Mouse (Mus musculus) activated CD4-positive, CD25-positive, alpha-beta regulatory T cell, adult 4 months (primary cell): ENCODE data around the gene Herc6. TPM values are rescaled to one million over a fixed set of nuclear protein-coding genes. Genes with fewer than 3 reads are reported as not detected.

Source experiments
- ATAC-seq: one replicate; pipeline ENCODE4 v1.8.0; 2017
- polyA plus RNA-seq, 2 experiments: library from polyadenylated mRNA; unstranded; fragments of 100-300 nt; shearing (Covaris generic); gene quantifications; one replicate each; pipeline ENCODE4 v1.2.1; 2017

Herc6 gene
- polyA plus RNA-seq, 2 experiments from 2014 or later, result 23.2 to 26.4 TPM

GRCm38 (mm10) chr6:57581595-57581994 is 795 bp downstream of the Herc6 start:
- ATAC-seq, result peak; percentile 25

- peak; percentile 62 for ATAC-seq
Measured at GRCm38 (mm10) chr6:57582356-57582755, 1.6 kb downstream of the Herc6 start.

- ATAC-seq, result no peak
Measured at GRCm38 (mm10) chr6:57605546-57606307, 24.9 kb downstream of the Herc6 start.

- ATAC-seq, result no peak
Measured at GRCm38 (mm10) chr6:57607999-57608398, 27.2 kb downstream of the Herc6 start.

GRCm38 (mm10) chr6:57609631-57610030 is 28.8 kb downstream of the Herc6 start:
- ATAC-seq, result no peak

- no peak for ATAC-seq
Measured at GRCm38 (mm10) chr6:57615788-57616187, 35.0 kb downstream of the Herc6 start.

GRCm38 (mm10) chr6:57639531-57639930 is 58.7 kb downstream of the Herc6 start:
- no peak for ATAC-seq

GRCm38 (mm10) chr6:57641789-57642188 is 61.0 kb downstream of the Herc6 start:
- ATAC-seq, result no peak

GRCm38 (mm10) chr6:57647256-57647655 is 66.5 kb downstream of the Herc6 start:
- no peak for ATAC-seq

GRCm38 (mm10) chr6:57661295-57661694 is 80.5 kb downstream of the Herc6 start:
- ATAC-seq, result no peak

GRCm38 (mm10) chr6:57684156-57684555 is 103.4 kb downstream of the Herc6 start:
- ATAC-seq, result no peak

GRCm38 (mm10) chr6:57691467-57692261 is 110.9 kb downstream of the Herc6 start, which contains the start of gene Pyurf:
Gene Pyurf (minus strand): TSS chr6:57692078.
- peak; percentile 96 for ATAC-seq

GRCm38 (mm10) chr6:57693116-57693515 is 112.3 kb downstream of the Herc6 start:
- no peak for ATAC-seq

GRCm38 (mm10) chr6:57701686-57702085 is 120.9 kb downstream of the Herc6 start:
- ATAC-seq, result no peak

GRCm38 (mm10) chr6:57702376-57702742 is 121.6 kb downstream of the Herc6 start, which contains the start of gene Lancl2:
Gene Lancl2 (plus strand): TSS chr6:57702540.
- ATAC-seq, result peak; percentile 1

GRCm38 (mm10) chr6:57702743-57703499 is 122.1 kb downstream of the Herc6 start:
- ATAC-seq, result peak; percentile 95

- ATAC-seq, result no peak
Measured at GRCm38 (mm10) chr6:57703703-57704102, 122.9 kb downstream of the Herc6 start.

- peak; percentile 29 for ATAC-seq
Measured at GRCm38 (mm10) chr6:57706721-57707120, 125.9 kb downstream of the Herc6 start.

- ATAC-seq, result no peak
Measured at GRCm38 (mm10) chr6:57711726-57712125, 130.9 kb downstream of the Herc6 start.
